Mouse (Mus musculus): ENCODE measurements around the gene Vax1. TPM values are rescaled to one million over a fixed set of nuclear protein-coding genes. Genes with fewer than 3 reads are reported as not detected.

Gene Vax1
- polyA plus RNA-seq, 1 experiment from 2014 or later: not detected

DNA sequence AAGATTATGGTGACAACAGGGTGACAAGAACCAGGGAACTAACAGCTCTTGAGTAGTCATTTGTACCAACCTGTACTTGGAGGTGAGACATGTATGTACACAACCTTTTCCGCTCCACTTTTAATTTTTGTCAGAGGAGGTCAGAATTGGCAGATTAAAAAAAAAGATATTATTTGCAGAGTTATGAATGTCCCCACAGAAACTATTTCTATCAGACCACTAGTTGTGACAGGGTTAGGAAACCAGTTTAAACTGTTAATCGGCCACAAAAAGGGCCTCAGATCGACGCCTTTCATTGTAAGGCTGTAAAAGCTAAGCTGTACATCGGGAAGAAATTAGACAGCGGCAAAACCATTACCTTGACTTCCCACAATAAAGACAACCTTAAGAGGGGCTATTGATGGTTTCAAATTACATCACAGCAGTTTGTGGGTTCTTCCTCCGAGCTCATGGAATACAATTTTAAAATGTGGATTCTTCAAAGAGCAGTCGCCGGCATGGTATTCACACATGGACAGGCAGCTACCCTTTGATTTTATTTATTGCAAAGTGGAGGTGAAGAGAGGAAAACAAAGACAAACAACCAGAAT is 25.4 kb upstream of the Vax1 start:
- WGBS: 11% methylated on average over 9 of the region's 9 CpGs
- H3K4me3 ChIP-seq (ENCODE audit: control insufficient read depth in 1 of 2, insufficient read depth in 1 of 2, low read depth in 1 of 2, low read length in 2 of 2): no peak overlapping the region
- ATAC-seq (ENCODE audit: insufficient number of reproducible peaks, insufficient read depth, low FRiP score, low read depth): no peak
- H3K27me3 ChIP-seq (ENCODE audit: control insufficient read depth, insufficient read depth, low read length): peaks cover 80% of the 10 kb centered on the region
- H3K4me2 ChIP-seq (ENCODE audit: low read length): no peak overlapping the region
- H3K9ac ChIP-seq (ENCODE audit: low read length): no peak overlapping the region
- peaks cover 6 to 10% of the 10 kb centered on the region in 2 experiments; a peak in 3 of 4 replicates for H3K4me1 ChIP-seq (ENCODE audit: control insufficient read depth in 2 of 2, insufficient read depth in 2 of 2, low read length in 2 of 2)
- 0 out of 2 replicates have a peak, but pooled peaks cover 2% of the 10 kb centered on the region for H3K9me3 ChIP-seq (ENCODE audit: control insufficient read depth, low read length)
- no peaks in the 10 kb centered on the region for H3K36me3 ChIP-seq (ENCODE audit: control insufficient read depth, insufficient read depth, low read length)
- H3K27ac ChIP-seq (replicated peaks in 1 of 2; ENCODE audit: control insufficient read depth in 1 of 2, insufficient read depth in 1 of 2, low read depth in 2 of 2, low read length in 2 of 2): no peak overlapping the region

DNA sequence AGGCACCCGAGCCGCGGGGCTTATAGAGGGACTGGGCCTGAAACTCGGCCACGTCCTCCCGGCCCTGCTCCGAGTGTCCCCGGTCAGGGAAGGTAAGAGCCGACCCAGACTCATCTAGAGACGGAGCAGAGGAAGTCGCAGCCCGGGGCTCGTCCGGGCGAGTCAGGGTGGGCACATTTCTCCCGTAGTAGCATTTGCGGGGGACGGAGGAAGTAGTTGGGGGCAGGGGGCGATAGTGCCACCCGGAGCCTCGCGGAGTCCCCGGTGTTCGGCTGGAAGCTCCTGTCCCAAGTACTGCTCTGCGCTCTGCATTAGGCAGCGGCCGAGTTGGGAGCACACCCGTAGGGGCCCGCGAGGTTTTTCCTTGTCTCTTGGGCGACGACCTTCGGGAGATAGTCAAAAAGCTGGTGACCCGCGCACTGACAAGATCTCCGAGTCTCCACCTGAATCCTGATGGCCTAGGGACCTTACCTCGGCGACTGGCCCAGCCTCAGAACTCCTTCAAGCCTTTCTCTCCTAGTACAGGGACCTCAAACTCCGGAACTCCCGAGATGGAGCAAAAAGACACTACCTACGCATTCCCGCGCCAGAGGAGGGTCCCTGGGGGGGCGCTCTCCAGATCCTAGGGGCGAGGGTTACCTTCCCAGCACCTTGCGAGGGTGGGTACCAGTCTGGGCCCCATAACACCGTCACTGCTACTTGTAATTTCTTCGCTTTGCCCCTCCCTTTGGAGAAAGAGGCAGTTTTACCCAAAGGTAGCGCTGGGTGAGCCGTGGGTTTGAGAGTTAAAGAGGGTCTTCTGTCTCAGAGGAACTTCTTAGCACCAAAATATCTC is 24.3 kb upstream of the Vax1 start:
- H3K4me3 ChIP-seq (ENCODE audit: control insufficient read depth in 1 of 2, insufficient read depth in 1 of 2, low read depth in 1 of 2, low read length in 2 of 2): peak overlapping the region; percentile 23 to 35; a peak in 3 of 4 replicates
- H3K4me1 ChIP-seq (ENCODE audit: control insufficient read depth in 2 of 2, insufficient read depth in 2 of 2, low read length in 2 of 2): peaks cover 6 to 10% of the 10 kb centered on the region in 2 experiments; a peak in 3 of 4 replicates
- H3K9ac ChIP-seq (ENCODE audit: low read length): no peak overlapping the region
- peaks cover 87% of the 10 kb centered on the region for H3K27me3 ChIP-seq (ENCODE audit: control insufficient read depth, insufficient read depth, low read length)
- WGBS: 1% methylated on average over 50 of the region's 50 CpGs
- no peak for ATAC-seq (ENCODE audit: insufficient number of reproducible peaks, insufficient read depth, low FRiP score, low read depth)
- H3K27ac ChIP-seq (replicated peaks in 1 of 2; ENCODE audit: control insufficient read depth in 1 of 2, insufficient read depth in 1 of 2, low read depth in 2 of 2, low read length in 2 of 2): no peak overlapping the region
- 0 out of 2 replicates have a peak, but pooled peaks cover 2% of the 10 kb centered on the region for H3K9me3 ChIP-seq (ENCODE audit: control insufficient read depth, low read length)
- H3K36me3 ChIP-seq (ENCODE audit: control insufficient read depth, insufficient read depth, low read length): no peaks in the 10 kb centered on the region
- peak overlapping the region; percentile 63 for H3K4me2 ChIP-seq (ENCODE audit: low read length)

DNA sequence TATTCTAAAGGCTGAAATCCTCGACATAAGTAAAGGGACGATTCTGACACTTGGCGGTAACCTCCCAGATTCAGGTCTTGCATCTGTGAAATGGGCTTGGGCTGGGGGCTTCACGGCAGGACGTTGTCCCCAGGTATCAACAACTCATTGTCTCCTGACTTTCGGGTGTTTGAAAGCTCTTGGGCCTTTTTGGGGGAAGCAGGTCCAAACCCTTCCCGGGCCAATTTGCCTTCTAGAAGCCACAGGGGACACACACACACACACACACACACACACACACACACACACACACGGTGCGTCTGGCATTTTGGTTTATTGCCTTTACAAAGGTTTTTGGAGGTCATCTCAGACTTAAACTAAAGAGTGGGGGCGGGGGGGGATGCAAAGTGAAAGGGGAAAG is 23.6 kb upstream of the Vax1 start:
- no peak for ATAC-seq (ENCODE audit: insufficient number of reproducible peaks, insufficient read depth, low FRiP score, low read depth)
- Histone ChIP-seq H3K27ac (replicated peaks in 1 of 2; ENCODE audit: control insufficient read depth in 1 of 2, insufficient read depth in 1 of 2, low read depth in 2 of 2, low read length in 2 of 2) (no peak overlapping the region), H3K27me3 (ENCODE audit: control insufficient read depth, insufficient read depth, low read length) (peaks cover 95% of the 10 kb centered on the region), H3K4me3 (ENCODE audit: control insufficient read depth in 1 of 2, insufficient read depth in 1 of 2, low read depth in 1 of 2, low read length in 2 of 2) (peak overlapping the region in 1 of 2 experiments; percentile 35; a peak in 2 of 4 replicates), H3K9ac (ENCODE audit: low read length) (no peak overlapping the region), H3K9me3 (ENCODE audit: control insufficient read depth, low read length) (0 out of 2 replicates have a peak, but pooled peaks cover 2% of the 10 kb centered on the region), H3K4me2 (ENCODE audit: low read length) (peak overlapping the region; percentile 63), H3K4me1 (ENCODE audit: control insufficient read depth in 2 of 2, insufficient read depth in 2 of 2, low read length in 2 of 2) (peaks cover 6 to 10% of the 10 kb centered on the region in 2 experiments; a peak in 3 of 4 replicates), H3K36me3 (ENCODE audit: control insufficient read depth, insufficient read depth, low read length) (no peaks in the 10 kb centered on the region)
- WGBS: 2% methylated on average over 10 of the region's 10 CpGs

DNA sequence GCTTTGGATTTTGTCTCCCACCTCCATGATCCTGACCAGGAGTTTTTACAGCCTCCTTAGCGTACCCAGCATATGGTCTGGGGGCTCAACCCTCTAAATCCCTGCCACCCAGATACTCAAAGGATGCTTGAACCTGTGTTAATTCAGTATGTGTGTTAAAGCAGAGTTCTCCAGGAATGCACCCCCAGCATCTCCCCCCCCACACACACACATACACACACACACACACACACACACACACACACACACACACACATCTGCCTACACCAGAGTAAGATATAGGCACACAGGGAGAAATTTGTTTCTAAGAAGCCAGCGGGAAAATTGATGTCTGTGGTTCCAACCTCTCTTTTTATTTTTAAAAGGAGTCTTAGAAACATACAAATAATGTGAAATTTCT is 22.6 kb upstream of the Vax1 start:
- H3K9me3 ChIP-seq (ENCODE audit: control insufficient read depth, low read length): 0 out of 2 replicates have a peak, but pooled peaks cover 2% of the 10 kb centered on the region
- no peak overlapping the region for H3K27ac ChIP-seq (replicated peaks in 1 of 2; ENCODE audit: control insufficient read depth in 1 of 2, insufficient read depth in 1 of 2, low read depth in 2 of 2, low read length in 2 of 2)
- H3K4me2 ChIP-seq (ENCODE audit: low read length): no peak overlapping the region
- WGBS: 4% methylated on average over 2 of the region's 2 CpGs
- no peaks in the 10 kb centered on the region for H3K36me3 ChIP-seq (ENCODE audit: control insufficient read depth, insufficient read depth, low read length)
- H3K4me3 ChIP-seq (ENCODE audit: control insufficient read depth in 1 of 2, insufficient read depth in 1 of 2, low read depth in 1 of 2, low read length in 2 of 2): no peak overlapping the region
- H3K27me3 ChIP-seq (ENCODE audit: control insufficient read depth, insufficient read depth, low read length): peaks cover 96% of the 10 kb centered on the region
- no peak for ATAC-seq (ENCODE audit: insufficient number of reproducible peaks, insufficient read depth, low FRiP score, low read depth)
- H3K4me1 ChIP-seq (ENCODE audit: control insufficient read depth in 2 of 2, insufficient read depth in 2 of 2, low read length in 2 of 2): peaks cover 6 to 10% of the 10 kb centered on the region in 2 experiments; a peak in 3 of 4 replicates
- H3K9ac ChIP-seq (ENCODE audit: low read length): no peak overlapping the region

DNA sequence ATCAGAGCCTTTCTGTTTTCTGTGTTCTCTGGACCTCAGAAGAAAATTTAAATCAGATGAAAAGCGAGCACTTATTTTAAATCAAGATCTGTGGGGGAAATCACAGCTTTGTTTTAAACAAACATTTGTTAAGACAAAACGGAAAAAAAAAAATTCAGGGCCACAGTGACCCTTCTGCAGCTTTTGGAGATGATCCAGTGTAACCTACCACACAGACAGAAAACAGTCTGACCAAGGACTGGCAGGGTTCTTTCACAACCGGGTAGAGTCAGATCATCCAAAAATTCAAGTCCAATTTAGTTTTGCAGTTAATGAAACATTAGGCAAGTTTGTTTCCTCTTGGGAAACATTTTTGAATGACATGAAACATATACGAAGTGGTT is 21.3 kb upstream of the Vax1 start:
- peaks cover 6 to 10% of the 10 kb centered on the region in 2 experiments; a peak in 3 of 4 replicates for H3K4me1 ChIP-seq (ENCODE audit: control insufficient read depth in 2 of 2, insufficient read depth in 2 of 2, low read length in 2 of 2)
- H3K4me2 ChIP-seq (ENCODE audit: low read length): no peak overlapping the region
- ATAC-seq (ENCODE audit: insufficient number of reproducible peaks, insufficient read depth, low FRiP score, low read depth): no peak
- 17% methylated on average over 4 of the region's 4 CpGs for WGBS
- no peak overlapping the region for H3K9ac ChIP-seq (ENCODE audit: low read length)
- H3K4me3 ChIP-seq (ENCODE audit: control insufficient read depth in 1 of 2, insufficient read depth in 1 of 2, low read depth in 1 of 2, low read length in 2 of 2): no peak overlapping the region
- H3K9me3 ChIP-seq (ENCODE audit: control insufficient read depth, low read length): no peaks in the 10 kb centered on the region
- H3K27ac ChIP-seq (replicated peaks in 1 of 2; ENCODE audit: control insufficient read depth in 1 of 2, insufficient read depth in 1 of 2, low read depth in 2 of 2, low read length in 2 of 2): no peak overlapping the region
- no peaks in the 10 kb centered on the region for H3K36me3 ChIP-seq (ENCODE audit: control insufficient read depth, insufficient read depth, low read length)
- peaks cover 90% of the 10 kb centered on the region for H3K27me3 ChIP-seq (ENCODE audit: control insufficient read depth, insufficient read depth, low read length)

DNA sequence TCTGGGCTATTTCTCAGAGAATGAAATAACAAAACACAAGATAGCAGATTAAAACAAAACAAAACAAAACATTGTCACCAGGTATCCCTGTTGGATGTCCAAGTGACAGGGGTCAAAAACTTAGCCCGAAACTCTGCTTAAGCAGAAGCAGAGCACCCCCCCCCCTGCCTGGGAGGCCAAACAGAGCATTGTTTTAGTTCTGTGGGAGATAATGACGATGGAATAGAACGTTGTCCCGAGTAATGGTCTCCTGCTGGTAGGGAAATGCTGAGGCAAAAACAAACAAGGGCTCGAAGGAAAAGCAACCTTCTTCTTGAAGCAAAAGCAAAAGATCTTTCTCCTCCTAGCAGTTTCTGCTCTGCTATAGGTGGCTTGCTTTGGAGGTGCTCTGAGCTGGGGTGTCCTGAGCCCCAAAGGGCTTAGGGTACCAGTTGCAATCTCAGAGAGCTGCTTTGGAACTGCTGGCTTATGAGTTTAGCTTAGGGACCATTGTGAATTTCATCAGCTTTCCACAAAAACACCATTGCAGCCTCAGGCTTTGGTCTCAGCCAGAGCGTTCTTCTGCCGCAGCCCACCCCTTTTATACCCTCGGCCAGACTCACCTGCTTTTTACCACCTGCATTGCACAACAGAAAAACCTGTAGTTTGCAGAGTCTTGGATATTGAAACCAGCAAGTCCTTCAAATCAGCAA is 20.7 kb upstream of the Vax1 start:
- Histone ChIP-seq H3K4me3 (ENCODE audit: control insufficient read depth in 1 of 2, insufficient read depth in 1 of 2, low read depth in 1 of 2, low read length in 2 of 2) (no peak overlapping the region), H3K9me3 (ENCODE audit: control insufficient read depth, low read length) (no peaks in the 10 kb centered on the region), H3K4me2 (ENCODE audit: low read length) (no peak overlapping the region), H3K27ac (replicated peaks in 1 of 2; ENCODE audit: control insufficient read depth in 1 of 2, insufficient read depth in 1 of 2, low read depth in 2 of 2, low read length in 2 of 2) (no peak overlapping the region), H3K27me3 (ENCODE audit: control insufficient read depth, insufficient read depth, low read length) (peaks cover 90% of the 10 kb centered on the region), H3K9ac (ENCODE audit: low read length) (no peak overlapping the region), H3K36me3 (ENCODE audit: control insufficient read depth, insufficient read depth, low read length) (no peaks in the 10 kb centered on the region), H3K4me1 (ENCODE audit: control insufficient read depth in 2 of 2, insufficient read depth in 2 of 2, low read length in 2 of 2) (peaks cover 6 to 10% of the 10 kb centered on the region in 2 experiments; a peak in 3 of 4 replicates)
- WGBS: under 1% methylated on average over 8 of the region's 8 CpGs
- ATAC-seq (ENCODE audit: insufficient number of reproducible peaks, insufficient read depth, low FRiP score, low read depth): no peak

DNA sequence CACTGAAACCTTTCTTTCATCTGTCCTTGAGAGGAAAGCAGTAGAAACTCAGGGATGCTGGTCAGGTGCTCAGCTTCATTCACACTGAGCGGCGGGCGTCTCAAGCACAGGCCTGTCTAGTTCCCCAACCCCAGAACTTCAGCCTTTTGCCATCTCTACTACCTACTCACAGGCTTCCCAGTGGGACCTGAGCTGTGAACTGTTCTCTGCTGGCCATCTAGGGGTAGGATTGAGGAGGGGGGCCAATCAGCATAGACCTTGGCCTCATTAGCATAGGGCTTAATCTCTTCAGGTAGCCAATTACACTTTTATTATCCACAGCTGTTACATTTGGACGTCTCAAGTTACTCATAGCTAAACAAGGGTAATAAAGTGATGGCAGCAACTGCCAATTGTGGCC is 19.1 kb upstream of the Vax1 start:
- H3K4me1 ChIP-seq (ENCODE audit: control insufficient read depth in 2 of 2, insufficient read depth in 2 of 2, low read length in 2 of 2): peaks cover 3 to 4% of the 10 kb centered on the region in 2 experiments
- H3K9ac ChIP-seq (ENCODE audit: low read length): no peak overlapping the region
- H3K27me3 ChIP-seq (ENCODE audit: control insufficient read depth, insufficient read depth, low read length): peaks cover 82% of the 10 kb centered on the region
- no peak overlapping the region for H3K4me3 ChIP-seq (ENCODE audit: control insufficient read depth in 1 of 2, insufficient read depth in 1 of 2, low read depth in 1 of 2, low read length in 2 of 2)
- no peak overlapping the region for H3K27ac ChIP-seq (replicated peaks in 1 of 2; ENCODE audit: control insufficient read depth in 1 of 2, insufficient read depth in 1 of 2, low read depth in 2 of 2, low read length in 2 of 2)
- no peaks in the 10 kb centered on the region for H3K9me3 ChIP-seq (ENCODE audit: control insufficient read depth, low read length)
- H3K4me2 ChIP-seq (ENCODE audit: low read length): no peak overlapping the region
- WGBS: 23% methylated on average over 4 of the region's 4 CpGs
- H3K36me3 ChIP-seq (ENCODE audit: control insufficient read depth, insufficient read depth, low read length): no peaks in the 10 kb centered on the region
- no peak for ATAC-seq (ENCODE audit: insufficient number of reproducible peaks, insufficient read depth, low FRiP score, low read depth)
